Mouse (Mus musculus) liver, embryonic 14.5 days (tissue): ENCODE measurements around the gene Gm884. TPM values are rescaled to one million over a fixed set of nuclear protein-coding genes. Genes with fewer than 3 reads are reported as not detected.
"Not testable (repeated sequence)": the region's sequence is repeated elsewhere in the genome, so short reads cannot be mapped to it uniquely, and the experiment has no call there.

Experiments
- ATAC-seq: fragments of 200-750 bp; cut with Nextera tagmentation; 2 replicates; pipeline ENCODE4 v1.8.0; 2017; ENCODE audit warnings: moderate number of reproducible peaks, mild to moderate bottlenecking, moderate library complexity; ENCODE audit not compliant: insufficient read depth
- DNase-seq, 3 experiments: peaks; one replicate each; pipeline ENCODE4 v3.0.0-alpha.2; 2012 to 2013; ENCODE audit warnings: low read depth in 3 of 3, low spot score in 3 of 3
- H3K27ac ChIP-seq: fragments of 300-500 bp; sonication (generic); 2 replicates; pipeline ENCODE4 v1.5.1; 2014; ENCODE audit warnings: moderate library complexity, mild to moderate bottlenecking, control low read depth, inconsistent platforms
- H3K27me3 ChIP-seq: fragments of 300-500 bp; sonication (generic); 2 replicates; pipeline ENCODE4 v1.6.1; 2014; ENCODE audit warnings: mild to moderate bottlenecking, low read length, moderate library complexity; ENCODE audit not compliant: control insufficient read depth, insufficient read depth
- H3K36me3 ChIP-seq: fragments of 300-500 bp; sonication (generic); replicated peaks from 2 replicates; pipeline ENCODE4 v1.6.1; 2014; ENCODE audit warnings: low read depth; ENCODE audit not compliant: control insufficient read depth, insufficient read depth
- H3K4me1 ChIP-seq, 2 experiments: fragments of 200-500 bp in 1 of 2; fragments of 300-500 bp in 1 of 2; sonication (generic) in 1 of 2; replicated peaks; 2 replicates each; pipeline ENCODE4 v1.6.1; 2012 to 2014; ENCODE audit warnings: antibody characterized with exemption in 1 of 2, inconsistent platforms in 1 of 2, low read length in 1 of 2; ENCODE audit not compliant: control insufficient read depth in 2 of 2, insufficient read depth in 2 of 2
- H3K4me2 ChIP-seq: fragments of 300-500 bp; sonication (generic); 2 replicates; pipeline ENCODE4 v1.6.1; 2014; ENCODE audit warnings: low read depth, mild to moderate bottlenecking, control low read depth, moderate library complexity
- H3K4me3 ChIP-seq, 2 experiments: fragments of 200-500 bp in 1 of 2; fragments of 300-500 bp in 1 of 2; sonication (generic) in 1 of 2; 2 replicates each; pipeline ENCODE4 v1.5.1; 2012 to 2014; ENCODE audit warnings: low read depth in 2 of 2, low read length in 2 of 2, mild to moderate bottlenecking in 2 of 2, control low read depth in 1 of 2, inconsistent platforms in 1 of 2, moderate library complexity in 1 of 2; ENCODE audit not compliant: insufficient read depth in 1 of 2
- H3K9ac ChIP-seq: fragments of 300-500 bp; sonication (generic); replicated peaks from 2 replicates; pipeline ENCODE4 v1.6.1; 2014; ENCODE audit warnings: mild to moderate bottlenecking, control low read depth, moderate library complexity
- H3K9me3 ChIP-seq: fragments of 300-500 bp; sonication (generic); 2 replicates; pipeline ENCODE4 v1.6.1; 2016; ENCODE audit warnings: low read length, mixed read lengths; ENCODE audit not compliant: control insufficient read depth
- CTCF ChIP-seq: IDR thresholded peaks from 2 replicates; pipeline ENCODE4 v1.5.1; 2016; ENCODE audit warnings: antibody characterized with exemption, low read depth, control low read depth
- EP300 ChIP-seq: IDR thresholded peaks from 2 replicates; pipeline ENCODE4 v1.6.1; 2016; ENCODE audit warnings: antibody characterized with exemption, low read depth
- WGBS: fragments of 180-500 bp; shearing (Covaris S2); extraction: QIAGEN DNeasy Blood & Tissue Kit; methylation state at CpG from one replicate; pipeline ENCODE4 v1.1.7; 2014; ENCODE audit not compliant: insufficient replicate concordance; 5-methylcytosine and 5-hydroxymethylcytosine counted together
- polyA plus RNA-seq, 2 experiments: library from polyadenylated mRNA; depleted of rRNA in 1 of 2; stranded (reverse) in 1 of 2; unstranded in 1 of 2; fragments of >200 nt; fragmentation: Nextera tagmentation in 1 of 2; extraction: Ambion mirVana in 1 of 2; gene quantifications; 2 replicates each; pipeline versions ENCODE4 v1.2.1 to v1.2.3; 2012 to 2014

Gm884 gene
- polyA plus RNA-seq, 2 experiments, result not detected

DNA sequence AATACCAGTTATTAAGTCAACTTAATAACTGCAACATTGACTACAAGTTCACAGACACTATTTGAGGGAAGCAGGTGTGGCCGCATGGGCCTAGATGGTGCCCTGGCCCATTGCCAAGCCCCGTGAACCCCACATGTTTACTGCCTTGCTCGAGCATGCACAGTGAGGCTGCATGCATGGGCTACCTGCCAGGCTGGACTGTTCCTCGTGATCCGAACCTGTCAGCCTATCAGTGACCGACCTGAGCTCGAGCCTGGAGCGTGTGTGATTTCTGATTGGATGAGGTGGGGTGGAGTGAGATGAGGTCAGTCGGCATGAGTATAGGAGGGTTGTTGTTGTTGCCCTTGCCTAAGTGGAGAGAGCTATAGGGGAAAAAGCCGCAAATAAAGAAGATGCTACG, 42.6 kb downstream of the Gm884 start:
- Histone ChIP-seq H3K4me2 (no peak overlapping the region), H3K4me3 (no peak overlapping the region), H3K36me3 (no peaks in the 10 kb centered on the region), H3K27ac (no peak overlapping the region), H3K9ac (no peak overlapping the region), H3K9me3 (no peaks in the 10 kb centered on the region), H3K4me1 (no peaks in the 10 kb centered on the region), H3K27me3 (no peaks in the 10 kb centered on the region)
- WGBS, result 73% methylated on average over 11 of the region's 11 CpGs
- ATAC-seq (no peak), DNase-seq (no peak)
- TF ChIP-seq CTCF (no peak), EP300 (no peak)

DNA sequence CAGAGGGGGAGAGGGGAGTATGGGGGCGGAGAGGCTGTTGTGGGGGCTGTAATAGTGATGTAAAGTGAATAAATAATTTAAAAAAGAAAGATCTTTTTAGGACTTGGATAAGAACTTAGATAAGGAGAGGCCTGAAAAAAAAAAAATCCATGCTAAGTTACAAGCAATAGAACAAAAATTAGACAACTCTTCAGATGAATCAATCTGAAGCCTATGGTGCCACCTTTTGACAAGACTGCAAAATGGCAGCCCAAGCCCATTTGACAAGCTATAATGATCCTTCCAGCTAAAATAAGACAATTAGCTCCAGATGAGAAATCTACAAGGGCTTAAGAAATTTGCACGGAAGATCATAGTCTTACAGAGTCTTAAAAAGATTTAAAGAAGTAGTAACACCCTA, 64.9 kb downstream of the Gm884 start:
- 50% methylated on average over 2 of the region's 2 CpGs for WGBS
- TF ChIP-seq CTCF (no peak), EP300 (no peak)
- Histone ChIP-seq H3K4me2 (no peak overlapping the region), H3K27me3 (no peaks in the 10 kb centered on the region), H3K36me3 (no peaks in the 10 kb centered on the region), H3K27ac (no peak overlapping the region), H3K9ac (no peak overlapping the region), H3K4me1 (no peaks in the 10 kb centered on the region), H3K9me3 (no peaks in the 10 kb centered on the region), H3K4me3 (no peak overlapping the region)
- no peak for ATAC-seq
- no peak for DNase-seq

DNA sequence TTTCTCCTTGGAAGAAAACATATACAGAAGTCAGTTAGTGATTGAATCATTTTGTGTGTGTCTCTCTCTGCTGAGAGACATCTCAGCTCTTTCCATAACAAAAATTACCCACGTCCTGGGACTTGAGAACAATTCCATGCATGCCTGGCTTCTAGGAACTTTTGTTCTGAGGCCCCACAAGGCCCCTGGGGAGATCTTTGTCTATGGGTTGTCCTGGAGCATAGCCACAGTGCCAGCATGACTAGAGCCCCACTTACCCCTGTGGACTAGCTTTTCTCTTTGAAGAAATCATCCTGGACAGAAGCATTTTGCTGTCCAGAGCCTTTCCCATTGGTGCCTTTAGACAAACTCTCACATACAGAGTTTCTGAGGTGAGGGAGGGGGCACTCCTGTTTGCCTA, 86.0 kb downstream of the Gm884 start:
- WGBS, result 14% methylated on average over 1 of the region's 1 CpGs

GRCm38 (mm10) chr11:103512111-103512510, 108.8 kb downstream of the Gm884 start:
- Histone ChIP-seq H3K36me3 (no peaks in the 10 kb centered on the region), H3K27ac (no peak overlapping the region), H3K4me1 (no peaks in the 10 kb centered on the region), H3K4me2 (no peak overlapping the region), H3K9ac (no peak overlapping the region), H3K4me3 (no peak overlapping the region), H3K27me3 (no peaks in the 10 kb centered on the region), H3K9me3 (no peaks in the 10 kb centered on the region)
- no peak for ATAC-seq
- WGBS, result 47% methylated on average over 2 of the region's 2 CpGs
- no peak for DNase-seq
- TF ChIP-seq EP300 (no peak), CTCF (no peak)

More for the DNA sequence above, 86.0 kb downstream of the Gm884 start:
- H3K9ac ChIP-seq, H3K36me3 ChIP-seq, H3K9me3 ChIP-seq, H3K4me2 ChIP-seq, H3K4me3 ChIP-seq, H3K27me3 ChIP-seq, DNase-seq, H3K4me1 ChIP-seq, ATAC-seq, H3K27ac ChIP-seq: not testable (repeated sequence)

- Histone ChIP-seq H3K9me3 (no peaks in the 10 kb centered on the region), H3K4me3 (no peak within 1 kb of the TSS), H3K27me3 (no peaks in the 10 kb centered on the region), H3K27ac (no peak within 1 kb of the TSS), H3K9ac (no peak within 1 kb of the TSS), H3K36me3 (no peaks in the 10 kb centered on the region), H3K4me1 (no peaks in the 10 kb centered on the region), H3K4me2 (no peak within 1 kb of the TSS)
- 70% methylated on average over 12 of the region's 12 CpGs for WGBS
- ATAC-seq, result no peak
- no peak for TF ChIP-seq CTCF
- TF ChIP-seq EP300, result no peak
- no peak for DNase-seq
These were observed 116.4 kb downstream of the Gm884 start, which contains the start of gene Lrrc37a for GRCm38 (mm10) chr11:103504497-103504896. TSS of gene Lrrc37a (minus strand) at chr11:103504597.

Other genes with a start within 250 kb of the Gm884 start
- 3.7 TPM in 2 replicates for gene Plekhm1, start 208.5 kb downstream of the Gm884 start, polyA plus RNA-seq (2012; rRNA removed)
- gene Plekhm1, start 208.5 kb downstream of the Gm884 start, polyA plus RNA-seq (2014; fragmentation: Nextera tagmentation; extraction: Ambion mirVana), result 3.3 and 3.9 TPM in 2 replicates
- gene Lrrc37a, start 116.5 kb downstream of the Gm884 start, polyA plus RNA-seq (2012; rRNA removed), result not detected in 2 replicates
- not detected in 2 replicates for gene Lrrc37a, start 116.5 kb downstream of the Gm884 start, polyA plus RNA-seq (2014; fragmentation: Nextera tagmentation; extraction: Ambion mirVana)
- gene Lyzl6, start 17.8 kb upstream of the Gm884 start, polyA plus RNA-seq (2012; rRNA removed), result not detected in 2 replicates
- gene Lyzl6, start 17.8 kb upstream of the Gm884 start, polyA plus RNA-seq (2014; fragmentation: Nextera tagmentation; extraction: Ambion mirVana), result not detected in 2 replicates
- not detected in 2 replicates for gene Rprml, start 28.4 kb upstream of the Gm884 start, polyA plus RNA-seq (2012; rRNA removed)
- not detected in 2 replicates for gene Rprml, start 28.4 kb upstream of the Gm884 start, polyA plus RNA-seq (2014; fragmentation: Nextera tagmentation; extraction: Ambion mirVana)
- 25.4 and 27.6 TPM in 2 replicates for gene Gosr2, start 76.8 kb upstream of the Gm884 start, polyA plus RNA-seq (2012; rRNA removed)
- gene Gosr2, start 76.8 kb upstream of the Gm884 start, polyA plus RNA-seq (2014; fragmentation: Nextera tagmentation; extraction: Ambion mirVana), result 39.1 and 40.3 TPM in 2 replicates
- 0.01 TPM in 2 replicates for gene Wnt9b, start 128.7 kb upstream of the Gm884 start, polyA plus RNA-seq (2012; rRNA removed)
- 0.05 TPM in 1 of 2 replicates, not detected in the other for gene Wnt9b, start 128.7 kb upstream of the Gm884 start, polyA plus RNA-seq (2014; fragmentation: Nextera tagmentation; extraction: Ambion mirVana)
- 0.01 TPM in 2 replicates for gene Wnt3, start 153.0 kb upstream of the Gm884 start, polyA plus RNA-seq (2012; rRNA removed)
- gene Wnt3, start 153.0 kb upstream of the Gm884 start, polyA plus RNA-seq (2014; fragmentation: Nextera tagmentation; extraction: Ambion mirVana), result not detected in 2 replicates